Mouse (Mus musculus) duodenum, adult 2 months (tissue): ENCODE measurements around the gene Mas1. TPM values are rescaled to one million over a fixed set of nuclear protein-coding genes. Genes with fewer than 3 reads are reported as not detected.

Experiments used
- polyA plus RNA-seq: library from polyadenylated mRNA; depleted of rRNA; stranded (reverse); fragments of >200 nt; gene quantifications from 2 replicates; pipeline ENCODE4 v1.2.3, GENCODE M21; 2012; ENCODE audit warnings: low replicate concordance; rRNA removed

Mas1 gene
- not detected in 2 replicates for polyA plus RNA-seq

DNA sequence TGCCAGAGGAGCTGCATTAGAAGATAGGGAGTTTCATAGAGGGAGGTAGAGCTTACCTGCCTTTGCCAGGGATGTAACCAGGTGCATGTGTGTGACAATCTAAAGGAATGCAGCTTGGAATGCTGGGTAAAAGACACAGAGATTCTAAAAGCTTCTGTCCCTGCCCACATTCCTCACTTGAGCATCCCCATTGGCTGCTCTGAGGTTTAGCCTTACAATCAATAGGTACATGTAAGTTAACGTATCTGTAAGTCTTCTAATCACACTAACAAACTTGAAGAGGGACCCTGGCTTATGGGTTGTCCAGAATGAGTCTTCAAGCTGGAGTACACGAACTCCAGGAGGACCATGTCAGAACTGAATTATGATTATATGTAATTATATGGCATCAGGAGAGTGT is at the start of gene Mas1:
Gene Mas1, minus strand, starts transcription at position 101 of the 400 bp plus-strand sequence.

DNA sequence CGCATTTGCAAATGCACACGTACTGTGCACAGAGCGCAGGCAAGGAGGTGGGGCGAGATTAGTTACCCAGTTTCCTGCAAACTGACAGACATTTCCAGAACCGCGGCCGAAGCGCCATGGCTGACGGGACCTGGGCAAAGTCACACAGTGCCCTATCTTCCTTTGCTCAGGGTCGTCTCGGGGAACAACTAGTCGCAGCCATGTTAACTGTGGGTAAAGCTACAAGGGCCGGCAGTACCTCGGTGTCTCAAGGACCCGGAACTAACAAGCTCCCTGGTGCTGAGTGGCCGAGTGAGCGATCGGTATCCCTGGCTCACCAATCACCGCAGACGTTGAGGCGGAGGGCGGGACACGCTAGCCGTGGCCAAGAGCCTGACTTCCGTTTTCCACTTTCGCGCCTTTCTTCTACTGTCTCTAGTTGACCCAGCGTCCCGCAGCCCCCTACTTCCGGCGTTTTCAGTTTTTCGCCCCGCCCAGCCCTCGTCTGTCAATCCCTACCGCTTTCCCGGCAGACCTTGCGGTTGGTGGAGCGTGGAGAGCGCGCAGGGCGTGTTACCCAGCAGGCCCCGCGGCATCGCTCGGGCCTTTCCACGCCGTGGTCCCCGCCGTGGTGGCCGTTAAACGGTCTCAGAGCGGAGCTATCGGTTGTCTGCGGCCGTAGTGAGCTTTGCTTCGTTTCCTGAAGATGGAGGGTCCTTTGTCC is 48.1 kb upstream of the Mas1 start, which contains the start of gene Mrpl18:
Gene Mrpl18, minus strand, starts transcription at position 465 of the 703 bp plus-strand sequence.

DNA sequence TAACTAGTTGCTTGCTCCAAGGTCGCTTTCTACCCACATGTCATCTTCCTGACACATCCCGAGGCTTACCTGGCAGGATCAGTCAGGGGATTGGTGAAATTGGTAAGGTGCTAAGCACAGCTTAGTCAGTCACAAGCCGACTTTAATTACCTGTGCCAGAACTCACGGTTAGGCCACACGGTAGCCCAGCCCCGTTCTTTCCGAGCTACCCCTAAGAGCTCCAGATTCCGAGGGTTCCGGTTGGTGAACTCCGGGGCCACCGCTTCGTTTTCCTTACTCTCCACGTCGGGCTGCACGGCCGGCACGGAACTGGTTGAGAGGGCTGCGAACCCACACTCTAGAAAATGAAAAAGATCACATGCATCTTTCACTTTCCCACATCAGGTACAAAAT is 47.5 kb upstream of the Mas1 start, which contains the start of gene Tcp1:
Gene Tcp1, plus strand, starts transcription at position 214 of the 393 bp plus-strand sequence.

DNA sequence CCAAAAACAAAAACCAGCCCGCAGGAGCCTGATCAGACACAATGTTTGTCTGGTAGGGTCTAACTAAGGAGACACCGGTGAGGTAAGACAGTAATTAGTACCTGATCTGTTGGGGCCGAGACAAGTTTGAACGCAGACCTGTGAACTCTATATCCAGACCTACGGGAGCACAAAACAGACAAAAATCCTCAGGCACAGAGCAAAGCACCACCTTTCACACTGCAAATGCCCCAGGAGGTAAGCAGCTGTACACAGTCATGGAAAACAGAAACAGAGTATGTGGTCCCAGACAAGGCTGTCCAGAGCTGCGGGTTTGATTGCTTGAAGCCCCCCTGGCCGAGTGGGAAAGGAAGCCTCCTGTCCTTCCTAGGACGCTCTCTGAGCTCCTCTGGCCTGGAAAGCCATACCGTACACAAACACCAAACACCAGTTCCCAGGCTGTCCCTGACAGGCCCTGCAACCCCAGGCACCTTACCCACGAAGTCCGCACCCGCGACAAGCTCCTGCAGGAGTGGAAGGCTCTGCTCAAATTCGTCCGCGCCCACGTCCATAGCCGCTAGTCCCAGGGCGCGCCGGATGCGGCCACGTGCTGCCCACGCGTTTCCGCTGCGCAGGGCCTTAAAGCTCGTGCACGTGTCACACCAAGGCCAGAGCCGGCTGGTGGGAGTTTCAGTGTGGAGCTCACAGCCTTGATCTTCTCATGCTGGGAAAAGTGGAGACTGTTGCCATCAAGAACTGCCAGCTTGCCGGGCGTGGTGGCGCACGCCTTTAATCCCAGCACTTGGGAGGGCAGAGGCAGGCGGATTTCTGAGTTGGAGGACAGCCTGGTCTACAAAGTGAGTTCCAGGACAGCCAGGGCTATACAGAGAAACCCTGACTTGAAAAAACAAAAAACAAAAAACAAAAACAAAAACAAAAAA is 41.7 kb upstream of the Mas1 start, which contains the start of gene Pnldc1:
Gene Pnldc1, minus strand, starts transcription at position 870 of the 920 bp plus-strand sequence.

DNA sequence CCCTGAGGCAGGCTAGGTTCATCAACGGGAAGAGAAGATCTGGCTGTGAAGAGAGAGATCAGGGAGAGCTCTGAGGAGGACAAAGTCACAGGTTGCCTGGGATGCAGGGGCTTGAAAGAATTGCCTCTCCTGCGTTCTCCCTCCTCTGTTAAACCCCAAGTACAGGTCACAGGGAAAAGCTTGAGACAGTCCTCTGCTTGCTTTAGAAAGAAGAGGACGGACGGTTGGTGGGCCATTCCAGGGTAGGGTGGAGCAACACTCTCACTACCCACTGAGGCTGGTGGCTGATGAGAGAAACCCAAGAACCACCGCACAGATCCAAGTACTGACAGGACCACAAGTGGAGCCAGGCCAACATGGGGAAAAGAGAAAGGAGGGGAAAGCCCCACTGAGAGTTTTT is 7.8 kb upstream of the Mas1 start, which contains the start of gene Mrgprh:
Gene Mrgprh, plus strand, starts transcription at position 301 of the 400 bp plus-strand sequence.

Other genes with a start within 250 kb of the Mas1 start
- gene Slc22a1, start 192.3 kb downstream of the Mas1 start, polyA plus RNA-seq = 55.1 and 113 TPM in 2 replicates
- 9.5 and 15.8 TPM in 2 replicates for gene Igf2r, start 98.5 kb downstream of the Mas1 start, polyA plus RNA-seq
- gene Mrgprh, start 7.9 kb upstream of the Mas1 start, polyA plus RNA-seq = not detected in 2 replicates
- 0.58 and 0.60 TPM in 2 replicates for gene Pnldc1, start 42.1 kb upstream of the Mas1 start, polyA plus RNA-seq
- 13.8 and 17.2 TPM in 2 replicates for gene Tcp1, start 47.6 kb upstream of the Mas1 start, polyA plus RNA-seq
- gene Mrpl18, start 48.2 kb upstream of the Mas1 start, polyA plus RNA-seq = 22.1 and 31.4 TPM in 2 replicates
- 0.50 TPM in 1 of 2 replicates, not detected in the other for gene Acat3, start 72.5 kb upstream of the Mas1 start, polyA plus RNA-seq
- gene Acat2, start 92.6 kb upstream of the Mas1 start, polyA plus RNA-seq = 3.8 and 5.5 TPM in 2 replicates
- 10.2 and 10.7 TPM in 2 replicates for gene Wtap, start 126.0 kb upstream of the Mas1 start, polyA plus RNA-seq
- gene Sod2, start 138.7 kb upstream of the Mas1 start, polyA plus RNA-seq = 383 and 394 TPM in 2 replicates
- gene Gpr31b, start 184.2 kb upstream of the Mas1 start, polyA plus RNA-seq = 0.75 TPM in 1 of 2 replicates, not detected in the other
- 0.08 TPM in 1 of 2 replicates, not detected in the other for gene Tcp10b, start 193.0 kb upstream of the Mas1 start, polyA plus RNA-seq